Mouse (Mus musculus) liver, postnatal 0 days (tissue): ENCODE measurements around the gene Gm7247.

Experiments used
- CTCF ChIP-seq: sonication (generic); IDR thresholded peaks from 2 replicates; pipeline ENCODE4 v1.5.1; 2016; ENCODE audit warnings: antibody characterized with exemption, low read depth
- EP300 ChIP-seq: IDR thresholded peaks from 2 replicates; pipeline ENCODE4 v1.6.1; 2016; ENCODE audit warnings: antibody characterized with exemption, low read depth, mild to moderate bottlenecking

DNA sequence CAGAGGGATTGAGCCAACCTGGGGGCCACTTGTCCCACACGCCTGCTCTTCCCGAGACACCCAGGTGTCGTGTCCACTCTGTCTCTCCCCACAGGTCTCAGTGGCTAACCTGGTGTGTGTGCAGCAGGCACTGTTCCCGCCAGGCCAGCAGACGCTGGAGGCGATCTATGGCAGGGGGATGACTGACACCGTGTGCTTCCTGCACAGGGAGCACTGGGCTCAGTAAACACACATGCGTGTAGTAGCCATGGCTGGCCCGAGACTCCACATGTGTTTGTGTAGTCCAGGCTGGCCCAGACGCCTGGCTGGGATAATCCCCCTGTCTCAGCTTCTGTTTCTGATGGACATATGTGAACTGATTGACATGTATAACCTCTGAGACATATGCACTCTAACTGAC is 22.8 kb downstream of the Gm7247 start:
- TF ChIP-seq CTCF (no peak), EP300 (no peak)
